In genomic region chr4:77083165-77083564, GRCm38 (mm10) we compare ENCODE assay signal across 8 mouse cellular contexts.
DNase-seq lines count a peak whose midpoint lies in the region; ATAC-seq and TF ChIP-seq lines count a peak whose summit lies in the region.

No protein-coding gene starts in this region.

- no peaks in the 10 kb centered on the region for H3K4me1 ChIP-seq in heart, postnatal 0 days (ENCODE audit: control insufficient read depth, insufficient read depth)
- no peaks in the 10 kb centered on the region for H3K4me1 ChIP-seq in ES-E14 (ENCODE audit: control insufficient read depth in 2 of 2, insufficient read depth in 2 of 2, low read length in 2 of 2, poor library complexity in 1 of 2)
- H3K4me1 ChIP-seq in hindbrain, postnatal 0 days (ENCODE audit: insufficient read depth, low read length) = no peaks in the 10 kb centered on the region

- in situ Hi-C loops in ES-E14 (cut with MboI; ENCODE audit: low sequenced_read_pairs in 2 of 2, unreplicated experiment in 2 of 2) = loop anchor here in 1 of 2 experiments (25.0 kb wide), 1 partner anchor 454 kb away; no protein-coding TSS in a partner anchor

- peak; percentile 13 for DNase-seq in heart, postnatal 0 days (ENCODE audit: low spot score)
- no peak for DNase-seq in heart, adult 11 months
- peak; percentile 44 for DNase-seq in ES-E14 (ENCODE audit: low read depth, low spot score)
- DNase-seq in cerebellum, adult 9-11 months = peak; percentile 6
- peak; percentile 41 for DNase-seq in hindbrain, postnatal 0 days (ENCODE audit: low spot score)
- peak; percentile 25 to 51 for DNase-seq in layer of hippocampus, postnatal 36 days
- DNase-seq in retina, embryonic 14.5 days (ENCODE audit: low spot score) = peak; percentile 53
- no peak for DNase-seq in B cell, adult 2 months

- no peak overlapping the region for H3K4me2 ChIP-seq in heart, postnatal 0 days (ENCODE audit: low read depth, low read length)
- H3K4me2 ChIP-seq in hindbrain, postnatal 0 days (ENCODE audit: low read depth, low read length) = no peak overlapping the region

- TF ChIP-seq EP300 in heart, postnatal 0 days (IDR thresholded peaks at IDR 0.05; ENCODE audit: low read depth) = no peak

- no peak for ATAC-seq in heart, postnatal 0 days (ENCODE audit: insufficient read depth, low read depth)
- no peak for ATAC-seq in hindbrain, postnatal 0 days

- no peaks in the 10 kb centered on the region for H3K36me3 ChIP-seq in heart, postnatal 0 days (replicated peaks; ENCODE audit: control insufficient read depth, insufficient read depth, low read length)
- H3K36me3 ChIP-seq in ES-E14 (ENCODE audit: control insufficient read depth, insufficient read depth, low read length, poor library complexity, severe bottlenecking) = no peaks in the 10 kb centered on the region
- no peaks in the 10 kb centered on the region for H3K36me3 ChIP-seq in hindbrain, postnatal 0 days (ENCODE audit: insufficient read depth, low read length)

- no peak overlapping the region for H3K27ac ChIP-seq in heart, postnatal 0 days (ENCODE audit: low read depth)
- H3K27ac ChIP-seq in ES-E14 (ENCODE audit: insufficient read depth, low read depth, low read length, poor library complexity, severe bottlenecking) = no peak overlapping the region
- no peak overlapping the region for H3K27ac ChIP-seq in hindbrain, postnatal 0 days

- no peaks in the 10 kb centered on the region for H3K27me3 ChIP-seq in heart, postnatal 0 days (ENCODE audit: control insufficient read depth, insufficient read depth, low read length)
- no peaks in the 10 kb centered on the region for H3K27me3 ChIP-seq in hindbrain, postnatal 0 days (ENCODE audit: insufficient read depth, low read length)

- no peaks in the 10 kb centered on the region for H3K9me3 ChIP-seq in heart, postnatal 0 days (replicated peaks; ENCODE audit: control insufficient read depth, low read length)
- no peaks in the 10 kb centered on the region for H3K9me3 ChIP-seq in ES-E14 (ENCODE audit: control insufficient read depth, insufficient read depth, low read depth, low read length)
- no peaks in the 10 kb centered on the region for H3K9me3 ChIP-seq in hindbrain, postnatal 0 days (ENCODE audit: low read length)

- no peak overlapping the region for H3K9ac ChIP-seq in heart, postnatal 0 days (replicated peaks; ENCODE audit: low read depth, low read length)
- H3K9ac ChIP-seq in ES-E14 (ENCODE audit: insufficient read depth, low read depth, low read length, poor library complexity, severe bottlenecking) = no peak overlapping the region
- H3K9ac ChIP-seq in hindbrain, postnatal 0 days (replicated peaks; ENCODE audit: low read length) = no peak overlapping the region

- no peak overlapping the region for H3K4me3 ChIP-seq in heart, postnatal 0 days (ENCODE audit: low read depth, low read length)
- no peak overlapping the region for H3K4me3 ChIP-seq in ES-E14 (ENCODE audit: insufficient read depth in 1 of 2, low read depth in 1 of 2, low read length in 2 of 2, poor library complexity in 1 of 2, severe bottlenecking in 1 of 2)
- H3K4me3 ChIP-seq in hindbrain, postnatal 0 days (ENCODE audit: low read length) = no peak overlapping the region

- 48% methylated on average over 3 of the region's 3 CpGs for WGBS in heart, postnatal 0 days
- WGBS in hindbrain, postnatal 0 days = 47% methylated on average over 3 of the region's 3 CpGs

- TF ChIP-seq CTCF in heart, postnatal 0 days (IDR thresholded peaks at IDR 0.05; ENCODE audit: low read depth) = peak; percentile 70
- peak; percentile 55 for TF ChIP-seq CTCF in hindbrain, postnatal 0 days (IDR thresholded peaks at IDR 0.05; ENCODE audit: low read depth)

TF ChIP-seq in ES-E14, 5 proteins besides CTCF, POLR2A, EP300 and RAD21:
- TF ChIP-seq MAFK (IDR thresholded peaks at IDR 0.05; ENCODE audit: insufficient read depth, low read depth, low read length) (no peak), ZC3H11A (IDR thresholded peaks at IDR 0.05; ENCODE audit: borderline replicate concordance, low read depth, low read length) (peak; percentile 40; the same call in 1 of the 2 replicates)
TF ChIP-seq in ES-E14: peak in this region for 1.

Comparison
In these comparisons a context has a peak if more than half of its experiments do, and no peak if none do; other contexts are left out.
1. DNase-seq: peak in heart, postnatal 0 days (single experiment), ES-E14 (single experiment), cerebellum, adult 9-11 months (single experiment), hindbrain, postnatal 0 days (single experiment), layer of hippocampus, postnatal 36 days (2 of 2) and retina, embryonic 14.5 days (single experiment); none in heart, adult 11 months (single experiment) and B cell, adult 2 months (0 of 2).